Mouse (Mus musculus): ENCODE data around the gene C1s1. TPM values are rescaled to one million over a fixed set of nuclear protein-coding genes. Genes with fewer than 3 reads are reported as not detected.
A peak's percentile ranks its signal among the peaks of the same experiment; 100 is the strongest.
"Not testable (repeated sequence)": the region's sequence is repeated elsewhere in the genome, so short reads cannot be mapped to it uniquely, and the experiment has no call there.

C1s1 gene
- polyA plus RNA-seq, 1 experiment, result 0.55 TPM

DNA sequence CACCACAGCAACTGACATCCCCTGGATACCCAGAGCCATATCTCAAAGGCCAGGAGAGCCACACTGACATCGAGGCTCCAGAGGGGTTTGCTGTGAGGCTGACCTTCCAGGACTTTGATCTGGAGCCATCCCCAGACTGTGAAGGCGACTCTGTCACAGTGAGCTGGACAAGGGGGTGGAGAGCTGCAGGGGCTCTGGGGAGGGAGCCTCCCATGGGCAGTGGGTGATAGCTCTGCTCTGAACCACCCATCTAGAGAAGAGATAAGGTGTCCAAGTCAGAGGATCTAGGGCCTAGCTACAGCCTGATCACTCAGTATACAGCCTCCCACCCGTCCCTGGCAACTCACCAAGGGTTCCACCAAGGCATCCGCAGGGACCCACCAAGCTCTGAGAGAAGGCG is 48.3 kb downstream of the C1s1 start:
- TF ChIP-seq POLR2A (IDR thresholded peaks at IDR 0.05; ENCODE audit: borderline replicate concordance, low read depth, low read length), result no peak
- TF ChIP-seq CTCF (IDR thresholded peaks at IDR 0.05; ENCODE audit: low read depth, low read length), result no peak
- Histone ChIP-seq H3K27ac (ENCODE audit: insufficient read depth, low read depth, low read length) (no peak overlapping the region), H3K4me1 (ENCODE audit: control insufficient read depth, insufficient read depth, low read length) (peaks cover 23% of the 10 kb centered on the region), H3K4me3 (ENCODE audit: insufficient read depth, low read length) (no peak overlapping the region)

DNA sequence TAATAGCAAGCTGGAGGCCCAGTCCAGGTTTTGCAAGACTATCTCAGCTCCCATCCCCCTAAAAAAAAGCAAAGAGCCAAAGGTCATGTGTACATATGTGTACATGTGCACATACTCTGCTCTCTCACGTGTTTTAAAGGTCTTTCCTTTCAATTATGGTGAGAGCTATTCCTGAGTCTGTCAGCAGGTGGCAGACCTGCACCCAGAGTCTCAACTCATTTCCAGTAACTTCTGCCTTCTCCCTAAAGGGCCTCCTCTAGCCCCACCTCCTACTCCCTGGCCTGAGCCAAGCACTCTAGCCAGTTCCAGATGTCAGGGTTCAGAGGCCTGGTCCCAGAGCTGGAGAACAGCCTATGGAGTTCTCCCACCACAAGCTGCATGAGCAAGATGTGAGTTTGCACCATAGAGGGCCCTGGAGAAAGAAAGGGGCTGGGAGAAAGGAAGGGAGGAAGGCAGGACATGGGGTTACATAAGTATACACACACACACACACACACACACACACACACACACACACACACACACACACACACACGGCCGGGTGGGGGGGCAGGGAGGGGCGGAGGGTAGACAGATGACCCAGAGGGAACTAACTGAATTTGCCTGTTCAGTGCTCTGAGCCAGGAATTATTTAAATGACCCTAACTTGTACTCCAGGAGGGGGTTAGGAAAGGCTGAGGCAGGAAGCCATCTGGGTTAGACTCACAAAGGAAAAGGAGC is 49.2 kb downstream of the C1s1 start, which contains the start of gene C1rl:
Gene C1rl (plus strand): TSS at position 272 of the 720 bp plus-strand sequence.
- peaks cover 20% of the 10 kb centered on the region for H3K4me1 ChIP-seq (ENCODE audit: control insufficient read depth, insufficient read depth, low read length)
- peak within 1 kb of the TSS; percentile 90 for H3K27ac ChIP-seq (ENCODE audit: insufficient read depth, low read depth, low read length)
- TF ChIP-seq POLR2A (IDR thresholded peaks at IDR 0.05; ENCODE audit: borderline replicate concordance, low read depth, low read length) (no peak), CTCF (IDR thresholded peaks at IDR 0.05; ENCODE audit: low read depth, low read length) (peak; percentile 35; the same call in 1 of the 2 replicates)
- peak within 1 kb of the TSS; percentile 29; the same call in 1 of the 2 replicates for H3K4me3 ChIP-seq (ENCODE audit: insufficient read depth, low read length)

DNA sequence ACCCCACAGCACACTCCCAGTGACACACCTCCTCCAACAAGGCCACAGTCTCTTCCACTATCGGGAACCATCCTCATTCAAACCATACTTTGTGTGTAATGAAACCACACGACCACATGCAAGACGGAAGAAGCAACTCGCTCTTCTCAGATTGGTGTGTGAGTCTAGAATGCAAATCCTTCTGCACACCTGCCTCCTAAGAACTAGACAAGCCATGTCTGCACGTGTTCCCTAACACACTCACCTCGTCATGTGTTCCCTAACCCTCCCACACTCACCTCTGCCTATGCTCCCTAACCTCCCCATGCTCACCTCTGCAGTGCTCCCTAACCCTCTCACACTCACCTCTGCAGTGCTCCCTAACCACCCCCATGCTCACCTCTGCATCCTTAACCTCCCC is 50.7 kb downstream of the C1s1 start:
- H3K27ac ChIP-seq (ENCODE audit: insufficient read depth, low read depth, low read length), result no peak overlapping the region
- H3K4me1 ChIP-seq (ENCODE audit: control insufficient read depth, insufficient read depth, low read length), result peaks cover 15% of the 10 kb centered on the region
- TF ChIP-seq POLR2A (IDR thresholded peaks at IDR 0.05; ENCODE audit: borderline replicate concordance, low read depth, low read length) (no peak), CTCF (IDR thresholded peaks at IDR 0.05; ENCODE audit: low read depth, low read length) (no peak)
- no peak overlapping the region for H3K4me3 ChIP-seq (ENCODE audit: insufficient read depth, low read length)

DNA sequence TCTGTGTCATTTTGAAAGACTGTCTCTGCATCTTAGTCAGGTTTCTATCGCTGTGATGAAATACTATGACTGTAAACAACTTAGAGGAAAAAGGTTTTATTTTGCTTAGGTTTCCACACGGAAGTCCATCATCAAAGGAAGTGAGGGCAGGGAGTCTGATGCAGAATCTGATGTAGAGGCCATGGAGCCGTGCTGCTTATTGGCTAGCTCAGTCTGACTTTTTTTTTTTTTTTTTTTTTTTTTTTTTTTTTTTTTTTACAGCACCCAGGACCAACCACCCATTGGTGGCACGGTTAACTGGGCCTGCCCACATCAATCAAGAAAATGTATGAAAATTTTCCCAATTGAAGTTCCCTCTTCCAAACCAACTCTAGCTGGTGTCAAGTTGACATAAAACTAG is 53.2 kb downstream of the C1s1 start:
- Histone ChIP-seq H3K4me3 (ENCODE audit: insufficient read depth, low read length) (no peak overlapping the region), H3K4me1 (ENCODE audit: control insufficient read depth, insufficient read depth, low read length) (peaks cover 10% of the 10 kb centered on the region), H3K27ac (ENCODE audit: insufficient read depth, low read depth, low read length) (no peak overlapping the region)
- TF ChIP-seq CTCF (IDR thresholded peaks at IDR 0.05; ENCODE audit: low read depth, low read length) (no peak), POLR2A (IDR thresholded peaks at IDR 0.05; ENCODE audit: borderline replicate concordance, low read depth, low read length) (no peak)

DNA sequence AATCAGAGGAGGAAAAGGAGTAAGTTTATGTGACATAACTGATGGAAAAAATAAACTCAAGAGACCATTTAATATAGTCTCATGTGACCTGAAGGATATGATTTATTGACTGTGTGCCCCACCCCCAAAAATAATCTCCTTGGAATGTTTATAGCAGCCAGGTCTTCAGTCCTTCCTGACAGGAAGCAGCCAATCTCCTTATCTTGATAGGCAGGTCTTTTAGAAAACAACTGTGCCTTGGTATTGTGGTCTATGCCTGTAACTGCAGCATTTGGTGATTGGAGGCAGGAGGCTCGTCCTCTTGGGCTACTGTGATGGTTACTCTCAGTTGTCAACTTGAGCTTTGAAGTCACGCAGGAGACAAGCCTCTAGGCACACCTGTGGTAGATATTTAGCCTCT is 54.6 kb downstream of the C1s1 start:
- no peak overlapping the region for H3K27ac ChIP-seq (ENCODE audit: insufficient read depth, low read depth, low read length)
- peaks cover under 1% of the 10 kb centered on the region for H3K4me1 ChIP-seq (ENCODE audit: control insufficient read depth, insufficient read depth, low read length)
- H3K4me3 ChIP-seq (ENCODE audit: insufficient read depth, low read length), result no peak overlapping the region
- TF ChIP-seq CTCF (IDR thresholded peaks at IDR 0.05; ENCODE audit: low read depth, low read length), result no peak
- no peak for TF ChIP-seq POLR2A (IDR thresholded peaks at IDR 0.05; ENCODE audit: borderline replicate concordance, low read depth, low read length)

DNA sequence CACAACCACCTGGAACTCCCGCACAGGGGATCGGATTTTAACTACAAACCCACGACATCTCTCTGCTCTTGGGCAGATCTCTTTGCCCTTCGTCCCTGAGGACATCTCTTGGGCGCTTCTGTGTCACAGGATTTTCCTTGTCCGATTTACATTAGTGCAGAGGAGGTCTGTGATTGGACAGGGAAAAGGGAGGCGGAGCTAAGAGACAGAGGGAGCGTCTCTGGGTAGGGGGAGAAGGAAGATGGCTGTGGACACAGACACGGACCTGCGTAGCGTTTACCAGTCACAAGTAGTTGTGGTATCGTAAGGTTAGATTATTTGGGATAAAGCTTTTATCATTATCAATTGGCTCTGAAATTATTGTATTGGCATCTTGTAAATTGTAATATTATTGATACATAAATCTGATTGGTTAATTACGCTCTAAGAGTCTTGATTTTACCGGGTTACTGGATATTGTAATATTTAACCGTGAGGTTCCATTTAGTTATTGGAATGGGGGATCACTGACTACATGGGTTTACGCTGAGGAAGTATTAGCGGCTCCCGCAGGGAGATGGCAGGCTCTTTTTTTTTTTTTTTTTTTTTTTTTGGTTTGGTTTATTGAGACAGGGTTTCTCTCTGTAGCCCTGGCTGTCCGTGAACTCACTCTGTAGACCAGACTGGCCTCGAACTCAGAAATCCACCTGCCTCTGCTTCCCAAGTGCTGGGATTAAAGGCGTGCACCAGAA is 56.6 kb downstream of the C1s1 start:
- H3K27ac ChIP-seq (ENCODE audit: insufficient read depth, low read depth, low read length), result no peak overlapping the region

DNA sequence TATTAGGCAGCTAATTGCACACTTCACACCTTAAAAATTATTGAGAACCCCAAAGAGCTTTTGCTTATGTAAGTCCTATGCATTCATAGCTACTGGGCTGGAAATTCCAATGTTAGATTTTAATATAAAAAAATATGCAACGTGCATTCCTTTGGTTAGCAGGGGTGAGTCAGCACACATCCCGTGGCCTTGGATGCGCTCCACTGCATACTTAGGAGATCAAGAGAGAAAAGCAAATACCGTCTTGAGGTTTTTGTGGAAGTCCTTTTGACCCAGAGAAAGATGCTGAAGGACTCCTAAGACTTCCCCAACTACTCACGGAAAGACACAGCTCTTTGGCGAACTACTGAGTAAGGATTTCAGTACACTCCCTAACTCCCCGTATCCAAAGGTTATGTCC is 57.3 kb downstream of the C1s1 start:
- H3K4me1 ChIP-seq (ENCODE audit: control insufficient read depth, insufficient read depth, low read length), result no peaks in the 10 kb centered on the region
- H3K4me3 ChIP-seq (ENCODE audit: insufficient read depth, low read length), result no peak overlapping the region
- TF ChIP-seq POLR2A (IDR thresholded peaks at IDR 0.05; ENCODE audit: borderline replicate concordance, low read depth, low read length) (no peak), CTCF (IDR thresholded peaks at IDR 0.05; ENCODE audit: low read depth, low read length) (no peak)
- no peak overlapping the region for H3K27ac ChIP-seq (ENCODE audit: insufficient read depth, low read depth, low read length)

More for the DNA sequence above, 56.6 kb downstream of the C1s1 start:
- Histone ChIP-seq H3K4me3 (ENCODE audit: insufficient read depth, low read length) (no peak overlapping the region), H3K4me1 (ENCODE audit: control insufficient read depth, insufficient read depth, low read length) (no peaks in the 10 kb centered on the region)
- TF ChIP-seq POLR2A (IDR thresholded peaks at IDR 0.05; ENCODE audit: borderline replicate concordance, low read depth, low read length) (no peak), CTCF (IDR thresholded peaks at IDR 0.05; ENCODE audit: low read depth, low read length) (no peak)

DNA sequence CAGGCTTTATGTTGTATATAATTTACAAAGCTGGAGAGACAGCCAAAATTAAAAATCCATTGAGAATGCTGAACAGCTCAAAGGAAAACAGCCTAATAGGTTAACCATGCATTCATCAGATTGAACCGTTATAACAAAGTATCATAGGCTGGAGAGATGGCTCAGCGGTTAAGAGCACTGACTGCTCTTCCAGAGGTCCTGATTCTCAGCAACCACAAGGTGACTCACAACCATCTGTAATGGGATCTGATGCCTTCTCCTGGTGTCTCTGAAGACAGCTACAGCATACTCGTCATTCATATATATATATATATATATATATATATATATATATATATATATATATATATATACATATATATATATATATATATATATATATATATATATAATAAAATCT is 58.3 kb downstream of the C1s1 start:
- not testable (repeated sequence) for H3K27ac ChIP-seq (ENCODE audit: insufficient read depth, low read depth, low read length); H3K4me3 ChIP-seq (ENCODE audit: insufficient read depth, low read length); H3K4me1 ChIP-seq (ENCODE audit: control insufficient read depth, insufficient read depth, low read length)

DNA sequence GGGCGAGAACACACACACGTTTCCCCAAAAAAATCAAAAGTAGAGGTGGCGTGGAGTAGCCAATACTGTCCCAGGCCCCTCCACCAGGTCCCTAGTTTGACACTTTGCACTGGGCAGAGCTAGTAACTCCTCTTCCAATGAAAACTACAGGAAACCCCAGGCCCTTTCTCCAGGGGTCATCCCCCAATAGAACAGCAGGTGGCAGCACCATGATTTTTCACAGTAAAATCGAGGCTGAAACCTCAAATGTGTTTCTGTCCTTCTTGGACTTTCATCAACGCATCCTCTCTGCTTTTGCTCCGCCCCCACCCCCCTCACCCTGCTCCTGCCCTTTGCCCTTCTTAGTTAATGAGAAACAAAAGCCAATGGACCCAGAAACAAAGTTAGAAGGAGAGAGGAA is 60.6 kb downstream of the C1s1 start:
- no peak overlapping the region for H3K4me3 ChIP-seq (ENCODE audit: insufficient read depth, low read length)
- H3K27ac ChIP-seq (ENCODE audit: insufficient read depth, low read depth, low read length), result no peak overlapping the region
- H3K4me1 ChIP-seq (ENCODE audit: control insufficient read depth, insufficient read depth, low read length), result peaks cover 19% of the 10 kb centered on the region
- TF ChIP-seq POLR2A (IDR thresholded peaks at IDR 0.05; ENCODE audit: borderline replicate concordance, low read depth, low read length) (no peak), CTCF (IDR thresholded peaks at IDR 0.05; ENCODE audit: low read depth, low read length) (no peak)

Other genes with a start within 250 kb of the C1s1 start
- gene Cd163, start 237.7 kb downstream of the C1s1 start, polyA plus RNA-seq (2012; ENCODE audit: insufficient read depth, insufficient read length, missing spikeins), result 1.8 and 2.3 TPM in 2 replicates
- 28.8 and 32.5 TPM in 2 replicates for gene Pex5, start 127.3 kb downstream of the C1s1 start, polyA plus RNA-seq (2012; ENCODE audit: insufficient read depth, insufficient read length, missing spikeins)
- 0.60 TPM in 1 of 2 replicates, not detected in the other for gene Clstn3, start 77.6 kb downstream of the C1s1 start, polyA plus RNA-seq (2012; ENCODE audit: insufficient read depth, insufficient read length, missing spikeins)
- gene C1rl, start 49.2 kb downstream of the C1s1 start, polyA plus RNA-seq (2012; ENCODE audit: insufficient read depth, insufficient read length, missing spikeins), result 0.97 and 1.1 TPM in 2 replicates
- gene C1ra, start 30.0 kb downstream of the C1s1 start, polyA plus RNA-seq (2012; ENCODE audit: insufficient read depth, insufficient read length, missing spikeins), result 3.4 and 3.7 TPM in 2 replicates
- gene C1rb, start 27.9 kb upstream of the C1s1 start, polyA plus RNA-seq (2012; ENCODE audit: insufficient read depth, insufficient read length, missing spikeins), result not detected in 2 replicates
- not detected in 2 replicates for gene C1s2, start 93.7 kb upstream of the C1s1 start, polyA plus RNA-seq (2012; ENCODE audit: insufficient read depth, insufficient read length, missing spikeins)
- gene Lpcat3, start 120.7 kb upstream of the C1s1 start, polyA plus RNA-seq (2012; ENCODE audit: insufficient read depth, insufficient read length, missing spikeins), result 57.4 and 70.0 TPM in 2 replicates
- 48.2 and 54.9 TPM in 2 replicates for gene Emg1, start 169.8 kb upstream of the C1s1 start, polyA plus RNA-seq (2012; ENCODE audit: insufficient read depth, insufficient read length, missing spikeins)
- 94.1 and 97.8 TPM in 2 replicates for gene Phb2, start 170.0 kb upstream of the C1s1 start, polyA plus RNA-seq (2012; ENCODE audit: insufficient read depth, insufficient read length, missing spikeins)
- 583 and 614 TPM in 2 replicates for gene Ptpn6, start 196.4 kb upstream of the C1s1 start, polyA plus RNA-seq (2012; ENCODE audit: insufficient read depth, insufficient read length, missing spikeins)
- 221 and 253 TPM in 2 replicates for gene Grcc10, start 199.0 kb upstream of the C1s1 start, polyA plus RNA-seq (2012; ENCODE audit: insufficient read depth, insufficient read length, missing spikeins)
- gene Gm45234, start 213.7 kb upstream of the C1s1 start, polyA plus RNA-seq (2012; ENCODE audit: insufficient read depth, insufficient read length, missing spikeins), result not detected in 2 replicates
- gene Atn1, start 214.2 kb upstream of the C1s1 start, polyA plus RNA-seq (2012; ENCODE audit: insufficient read depth, insufficient read length, missing spikeins), result 30.1 and 34.0 TPM in 2 replicates
- 1.4 and 2.6 TPM in 2 replicates for gene Eno2, start 227.3 kb upstream of the C1s1 start, polyA plus RNA-seq (2012; ENCODE audit: insufficient read depth, insufficient read length, missing spikeins)
- gene Lrrc23, start 237.4 kb upstream of the C1s1 start, polyA plus RNA-seq (2012; ENCODE audit: insufficient read depth, insufficient read length, missing spikeins), result not detected in 2 replicates